Mouse (Mus musculus): ENCODE results near the gene Sem1. TPM values are rescaled to one million over a fixed set of nuclear protein-coding genes. Genes with fewer than 3 reads are reported as not detected.

The Sem1 gene
- total and polyA plus RNA-seq, 3 experiments: 33.3 to 105 (median 92.7) TPM

GRCm38 (mm10) chr6:6557647-6558046 is 20.8 kb downstream of the Sem1 start:
- WGBS: 94% methylated on average over 1 of the region's 1 CpGs
- 0 out of 2 replicates have a peak, but pooled peaks cover 1% of the 10 kb centered on the region for H3K79me2 ChIP-seq (replicated peaks; ENCODE audit: control insufficient read depth, insufficient read depth, low read length)
- H3K27me3 ChIP-seq (ENCODE audit: control insufficient read depth, insufficient read depth, low read length): no peaks in the 10 kb centered on the region
- TF ChIP-seq EP300 (IDR thresholded peaks at IDR 0.05; ENCODE audit: insufficient read depth, low read depth, low read length): no peak
- TF ChIP-seq CTCF (IDR thresholded peaks at IDR 0.05): no peak
- no peak for TF ChIP-seq POLR2A (IDR thresholded peaks at IDR 0.05; ENCODE audit: insufficient read depth, low read depth, low read length)
- no peak for DNase-seq
- no peak overlapping the region for H3K4me3 ChIP-seq
- H3K27ac ChIP-seq: no peak overlapping the region
- peaks cover 7% of the 10 kb centered on the region for H3K4me1 ChIP-seq (ENCODE audit: control insufficient read depth, insufficient read depth, low read length)
- H3K9ac ChIP-seq (ENCODE audit: low read depth, low read length): no peak overlapping the region
- intact Hi-C loops (cut with DNase I): no loop called here
- H3K36me3 ChIP-seq (ENCODE audit: control insufficient read depth, insufficient read depth, low read length): peaks cover 3% of the 10 kb centered on the region

GRCm38 (mm10) chr6:6552006-6552405 is 26.5 kb downstream of the Sem1 start:
- Histone ChIP-seq H3K4me1 (ENCODE audit: control insufficient read depth, insufficient read depth, low read length) (no peaks in the 10 kb centered on the region; the same call in 1 of the 2 replicates), H3K9ac (ENCODE audit: low read depth, low read length) (no peak overlapping the region), H3K79me2 (replicated peaks; ENCODE audit: control insufficient read depth, insufficient read depth, low read length) (no peaks in the 10 kb centered on the region), H3K27me3 (ENCODE audit: control insufficient read depth, insufficient read depth, low read length) (no peaks in the 10 kb centered on the region), H3K4me3 (no peak overlapping the region), H3K27ac (no peak overlapping the region), H3K36me3 (ENCODE audit: control insufficient read depth, insufficient read depth, low read length) (no peaks in the 10 kb centered on the region)
- DNase-seq: no peak
- intact Hi-C loops (cut with DNase I): no loop called here
- WGBS: 54% methylated on average over 6 of the region's 6 CpGs
- no peak for TF ChIP-seq POLR2A (IDR thresholded peaks at IDR 0.05; ENCODE audit: insufficient read depth, low read depth, low read length)
- TF ChIP-seq CTCF (IDR thresholded peaks at IDR 0.05): no peak
- no peak for TF ChIP-seq EP300 (IDR thresholded peaks at IDR 0.05; ENCODE audit: insufficient read depth, low read depth, low read length)

- no peaks in the 10 kb centered on the region for H3K27me3 ChIP-seq (ENCODE audit: control insufficient read depth, insufficient read depth, low read length)
- no peak for TF ChIP-seq CTCF (IDR thresholded peaks at IDR 0.05)
- TF ChIP-seq POLR2A (IDR thresholded peaks at IDR 0.05; ENCODE audit: insufficient read depth, low read depth, low read length): no peak
- TF ChIP-seq EP300 (IDR thresholded peaks at IDR 0.05; ENCODE audit: insufficient read depth, low read depth, low read length): no peak
- DNase-seq: no peak
- no peaks in the 10 kb centered on the region for H3K36me3 ChIP-seq (ENCODE audit: control insufficient read depth, insufficient read depth, low read length)
- no peak overlapping the region for H3K9ac ChIP-seq (ENCODE audit: low read depth, low read length)
- intact Hi-C loops (cut with DNase I): no loop called here
- WGBS: 18% methylated on average over 5 of the region's 5 CpGs
- H3K4me3 ChIP-seq: no peak overlapping the region
- H3K79me2 ChIP-seq (replicated peaks; ENCODE audit: control insufficient read depth, insufficient read depth, low read length): no peaks in the 10 kb centered on the region
- H3K27ac ChIP-seq: no peak overlapping the region
- no peaks in the 10 kb centered on the region; the same call in 1 of the 2 replicates for H3K4me1 ChIP-seq (ENCODE audit: control insufficient read depth, insufficient read depth, low read length)
These were observed 30.5 kb downstream of the Sem1 start for GRCm38 (mm10) chr6:6547997-6548396.

- no peak overlapping the region for H3K4me3 ChIP-seq
- no peak overlapping the region for H3K27ac ChIP-seq
- no peaks in the 10 kb centered on the region for H3K36me3 ChIP-seq (ENCODE audit: control insufficient read depth, insufficient read depth, low read length)
- H3K79me2 ChIP-seq (replicated peaks; ENCODE audit: control insufficient read depth, insufficient read depth, low read length): no peaks in the 10 kb centered on the region
- H3K9ac ChIP-seq (ENCODE audit: low read depth, low read length): no peak overlapping the region
- H3K4me1 ChIP-seq (ENCODE audit: control insufficient read depth, insufficient read depth, low read length): no peaks in the 10 kb centered on the region; the same call in 1 of the 2 replicates
- 73% methylated on average over 4 of the region's 4 CpGs for WGBS
- intact Hi-C loops (cut with DNase I): no loop called here
- no peak for DNase-seq
- TF ChIP-seq EP300 (IDR thresholded peaks at IDR 0.05; ENCODE audit: insufficient read depth, low read depth, low read length) (no peak), POLR2A (IDR thresholded peaks at IDR 0.05; ENCODE audit: insufficient read depth, low read depth, low read length) (no peak), CTCF (IDR thresholded peaks at IDR 0.05) (no peak)
- no peaks in the 10 kb centered on the region for H3K27me3 ChIP-seq (ENCODE audit: control insufficient read depth, insufficient read depth, low read length)
These were observed 34.2 kb downstream of the Sem1 start for GRCm38 (mm10) chr6:6544255-6544645.

- no peaks in the 10 kb centered on the region for H3K79me2 ChIP-seq (replicated peaks; ENCODE audit: control insufficient read depth, insufficient read depth, low read length)
- H3K27ac ChIP-seq: no peak overlapping the region
- H3K4me3 ChIP-seq: no peak overlapping the region
- no peak for DNase-seq
- H3K9ac ChIP-seq (ENCODE audit: low read depth, low read length): no peak overlapping the region
- intact Hi-C loops (cut with DNase I): no loop called here
- WGBS: 85% methylated on average over 9 of the region's 9 CpGs
- no peaks in the 10 kb centered on the region for H3K36me3 ChIP-seq (ENCODE audit: control insufficient read depth, insufficient read depth, low read length)
- TF ChIP-seq POLR2A (IDR thresholded peaks at IDR 0.05; ENCODE audit: insufficient read depth, low read depth, low read length): no peak
- TF ChIP-seq EP300 (IDR thresholded peaks at IDR 0.05; ENCODE audit: insufficient read depth, low read depth, low read length): no peak
- TF ChIP-seq CTCF (IDR thresholded peaks at IDR 0.05): no peak
- H3K27me3 ChIP-seq (ENCODE audit: control insufficient read depth, insufficient read depth, low read length): no peaks in the 10 kb centered on the region
- no peaks in the 10 kb centered on the region; the same call in 1 of the 2 replicates for H3K4me1 ChIP-seq (ENCODE audit: control insufficient read depth, insufficient read depth, low read length)
These were observed 34.7 kb downstream of the Sem1 start for GRCm38 (mm10) chr6:6543606-6544254.

GRCm38 (mm10) chr6:6542133-6542532 is 36.3 kb downstream of the Sem1 start:
- no peak overlapping the region for H3K4me3 ChIP-seq
- no peak overlapping the region for H3K9ac ChIP-seq (ENCODE audit: low read depth, low read length)
- no peak for DNase-seq
- intact Hi-C loops (cut with DNase I): no loop called here
- no peak for TF ChIP-seq CTCF (IDR thresholded peaks at IDR 0.05)
- no peak for TF ChIP-seq EP300 (IDR thresholded peaks at IDR 0.05; ENCODE audit: insufficient read depth, low read depth, low read length)
- no peak for TF ChIP-seq POLR2A (IDR thresholded peaks at IDR 0.05; ENCODE audit: insufficient read depth, low read depth, low read length)
- H3K27ac ChIP-seq: no peak overlapping the region
- no peaks in the 10 kb centered on the region for H3K79me2 ChIP-seq (replicated peaks; ENCODE audit: control insufficient read depth, insufficient read depth, low read length)
- no peaks in the 10 kb centered on the region for H3K27me3 ChIP-seq (ENCODE audit: control insufficient read depth, insufficient read depth, low read length)
- H3K36me3 ChIP-seq (ENCODE audit: control insufficient read depth, insufficient read depth, low read length): no peaks in the 10 kb centered on the region
- H3K4me1 ChIP-seq (ENCODE audit: control insufficient read depth, insufficient read depth, low read length): no peaks in the 10 kb centered on the region

Data from heart, adult 2 months (tissue).